Mouse (Mus musculus) neural tube, embryonic 14.5 days (tissue): ENCODE data around the gene Spen. TPM values are rescaled to one million over a fixed set of nuclear protein-coding genes. Genes with fewer than 3 reads are reported as not detected.

Experiments
- ATAC-seq: fragments of 200-750 bp; cut with Nextera tagmentation; 2 replicates; pipeline ENCODE4 v1.8.0; 2017; ENCODE audit warnings: low read depth, mild to moderate bottlenecking, moderate TSS enrichment, moderate library complexity
- H3K27ac ChIP-seq: fragments of 300-500 bp; sonication (generic); 2 replicates; pipeline ENCODE4 v1.5.1; 2014; ENCODE audit warnings: low read depth, mild to moderate bottlenecking, control low read depth, low read length, moderate library complexity, mixed read lengths
- H3K27me3 ChIP-seq: fragments of 300-500 bp; sonication (generic); 2 replicates; pipeline ENCODE4 v1.6.1; 2014; ENCODE audit warnings: low read length; ENCODE audit not compliant: control insufficient read depth, insufficient read depth
- H3K36me3 ChIP-seq: fragments of 300-500 bp; sonication (generic); 2 replicates; pipeline ENCODE4 v1.6.1; 2014; ENCODE audit warnings: low read length, mixed read lengths; ENCODE audit not compliant: control insufficient read depth, insufficient read depth
- H3K4me1 ChIP-seq: fragments of 300-500 bp; sonication (generic); 2 replicates; pipeline ENCODE4 v1.6.1; 2014; ENCODE audit warnings: low read length; ENCODE audit not compliant: control insufficient read depth, insufficient read depth
- H3K4me2 ChIP-seq: fragments of 300-500 bp; sonication (generic); 2 replicates; pipeline ENCODE4 v1.6.1; 2014; ENCODE audit warnings: mild to moderate bottlenecking, low read depth, low read length, control low read depth
- H3K4me3 ChIP-seq: fragments of 300-500 bp; sonication (generic); 2 replicates; pipeline ENCODE4 v1.5.1; 2014; ENCODE audit warnings: low read depth, low read length, control low read depth, mixed read lengths
- H3K9ac ChIP-seq: fragments of 300-500 bp; sonication (generic); replicated peaks from 2 replicates; pipeline ENCODE4 v1.6.1; 2014; ENCODE audit warnings: low read depth, mild to moderate bottlenecking, control low read depth, low read length, mixed read lengths
- H3K9me3 ChIP-seq: fragments of 300-500 bp; sonication (generic); 2 replicates; pipeline ENCODE4 v1.6.1; 2016; ENCODE audit warnings: low read length; ENCODE audit not compliant: control insufficient read depth
- WGBS: fragments of 180-500 bp; shearing (Covaris S2); extraction: QIAGEN DNeasy Blood & Tissue Kit; methylation state at CpG from one replicate; pipeline ENCODE4 v1.1.7; 2014; 5-methylcytosine and 5-hydroxymethylcytosine counted together
- polyA plus RNA-seq: library from polyadenylated mRNA; unstranded; fragments of >200 nt; fragmentation: Nextera tagmentation; extraction: Ambion mirVana; gene quantifications from 2 replicates; pipeline ENCODE4 v1.2.1, GENCODE M21; 2014

Gene Spen
- polyA plus RNA-seq, 1 experiment from 2014 or later = 23.9 TPM

DNA sequence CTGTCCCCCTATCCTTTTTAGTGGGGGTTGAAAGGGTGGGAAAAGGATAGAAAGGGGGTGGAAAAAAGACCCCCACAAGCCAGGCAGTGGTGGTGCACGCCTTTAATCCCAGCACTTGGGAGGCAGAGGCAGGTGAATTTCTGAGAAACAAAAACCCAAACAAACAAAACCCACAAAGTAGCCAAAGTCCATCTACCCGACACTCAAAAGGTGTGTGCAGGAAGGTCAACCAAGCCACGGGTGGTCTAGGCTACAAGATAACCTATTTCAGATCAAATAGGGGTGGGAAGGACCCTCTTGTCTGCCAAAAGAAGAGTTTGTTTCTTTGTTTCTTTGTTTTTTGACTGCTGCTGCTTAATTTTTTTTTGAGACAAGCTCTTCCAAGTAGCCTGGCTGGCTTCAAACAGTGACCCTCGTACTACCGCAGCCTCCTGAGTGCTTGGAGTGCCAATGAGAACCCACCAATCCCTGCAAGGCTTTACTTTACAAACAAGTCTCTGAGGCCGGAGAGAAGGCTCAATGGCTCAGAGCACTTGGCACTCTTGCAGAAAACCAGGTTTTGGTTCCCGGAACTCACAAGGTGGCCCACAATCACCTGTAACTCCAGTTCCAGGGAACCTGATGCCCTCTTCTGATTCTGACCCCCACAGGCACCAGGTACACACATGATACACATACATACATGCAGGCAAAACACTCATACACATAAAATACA lies 11.3 kb downstream of the Spen start:
- WGBS = 91% methylated on average over 7 of the region's 7 CpGs
- no peak overlapping the region for H3K4me3 ChIP-seq
- H3K4me1 ChIP-seq = 0 out of 2 replicates have a peak, but pooled peaks cover 5% of the 10 kb centered on the region
- H3K4me2 ChIP-seq = no peak overlapping the region
- H3K27ac ChIP-seq = no peak overlapping the region
- H3K9me3 ChIP-seq = no peaks in the 10 kb centered on the region
- no peak overlapping the region for H3K9ac ChIP-seq
- no peak for ATAC-seq
- peaks cover 1% of the 10 kb centered on the region for H3K36me3 ChIP-seq
- H3K27me3 ChIP-seq = no peaks in the 10 kb centered on the region

DNA sequence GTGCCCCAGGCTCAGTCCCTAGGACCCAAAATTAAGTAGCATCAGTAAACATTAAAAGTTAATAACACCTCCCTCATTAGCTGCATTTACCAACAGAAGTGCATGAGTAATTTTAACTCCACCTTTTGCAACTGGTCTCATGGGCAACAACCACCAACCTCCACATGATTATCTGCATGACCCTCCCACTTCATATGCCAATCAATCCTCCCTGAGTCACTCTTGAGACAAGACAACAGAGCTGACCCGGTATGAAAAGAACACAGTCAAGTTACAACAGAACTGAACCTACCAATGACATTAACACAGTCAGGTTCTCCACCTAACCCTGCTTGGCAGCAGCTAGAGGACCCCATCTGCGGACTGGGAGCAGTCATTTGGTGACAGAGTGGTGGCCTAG lies 12.5 kb downstream of the Spen start:
- H3K9ac ChIP-seq = no peak overlapping the region
- H3K4me1 ChIP-seq = no peaks in the 10 kb centered on the region
- H3K4me3 ChIP-seq = no peak overlapping the region
- H3K36me3 ChIP-seq = peaks cover 13% of the 10 kb centered on the region
- ATAC-seq = no peak
- no peak overlapping the region for H3K27ac ChIP-seq
- H3K27me3 ChIP-seq = no peaks in the 10 kb centered on the region
- H3K9me3 ChIP-seq = no peaks in the 10 kb centered on the region
- no peak overlapping the region for H3K4me2 ChIP-seq
- WGBS = 61% methylated on average over 2 of the region's 2 CpGs

DNA sequence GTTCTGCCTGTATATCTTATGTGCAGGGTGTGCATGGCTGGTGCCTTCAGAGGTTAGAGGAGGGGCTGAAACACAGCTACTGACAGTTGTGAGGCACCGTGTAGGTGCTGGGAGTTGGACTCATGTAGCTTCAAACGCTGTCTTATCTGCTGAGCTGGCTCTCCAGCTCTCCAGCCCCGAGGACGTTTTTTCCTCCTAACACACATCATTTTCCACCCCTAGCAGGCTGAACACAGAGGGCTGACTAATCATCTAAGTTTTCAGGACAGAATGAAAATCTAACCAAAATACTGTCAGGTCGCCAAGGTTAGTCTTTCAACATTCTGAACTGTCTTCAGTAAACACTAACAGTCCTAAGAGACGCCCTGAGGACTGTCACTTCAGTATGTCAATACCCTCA lies 13.7 kb downstream of the Spen start:
- WGBS = 76% methylated on average over 6 of the region's 6 CpGs
- no peaks in the 10 kb centered on the region for H3K4me1 ChIP-seq

DNA sequence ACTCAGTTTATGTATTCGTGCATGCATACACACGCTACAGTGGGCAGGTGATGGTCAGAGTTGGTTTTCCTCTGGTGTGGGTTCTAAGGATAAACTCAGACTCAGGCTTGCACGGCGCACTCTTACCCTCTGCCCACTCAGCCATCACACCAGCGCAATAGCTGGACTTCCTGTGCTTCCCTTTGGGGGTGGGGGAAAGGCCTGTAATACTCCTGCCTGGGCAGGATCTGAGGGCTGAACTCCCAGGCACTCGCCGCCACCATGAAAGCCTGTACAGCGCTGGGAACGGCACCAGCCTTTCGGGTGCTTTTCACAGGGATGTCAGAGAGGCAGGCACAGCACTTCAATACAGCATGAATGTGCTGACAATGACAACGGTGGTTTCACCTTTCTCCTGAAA lies 15.3 kb downstream of the Spen start:
- Histone ChIP-seq H3K27me3 (no peaks in the 10 kb centered on the region), H3K4me2 (no peak overlapping the region), H3K9ac (no peak overlapping the region), H3K9me3 (no peaks in the 10 kb centered on the region), H3K36me3 (peaks cover 25% of the 10 kb centered on the region), H3K4me1 (no peaks in the 10 kb centered on the region), H3K4me3 (no peak overlapping the region), H3K27ac (no peak overlapping the region)
- 84% methylated on average over 11 of the region's 11 CpGs for WGBS
- no peak for ATAC-seq

More for the DNA sequence above, 13.7 kb downstream of the Spen start:
- peaks cover 19% of the 10 kb centered on the region for H3K36me3 ChIP-seq
- no peak overlapping the region for H3K27ac ChIP-seq
- no peak overlapping the region for H3K4me3 ChIP-seq
- no peaks in the 10 kb centered on the region for H3K27me3 ChIP-seq
- no peak for ATAC-seq
- no peak overlapping the region for H3K4me2 ChIP-seq
- H3K9ac ChIP-seq = no peak overlapping the region
- no peaks in the 10 kb centered on the region for H3K9me3 ChIP-seq

DNA sequence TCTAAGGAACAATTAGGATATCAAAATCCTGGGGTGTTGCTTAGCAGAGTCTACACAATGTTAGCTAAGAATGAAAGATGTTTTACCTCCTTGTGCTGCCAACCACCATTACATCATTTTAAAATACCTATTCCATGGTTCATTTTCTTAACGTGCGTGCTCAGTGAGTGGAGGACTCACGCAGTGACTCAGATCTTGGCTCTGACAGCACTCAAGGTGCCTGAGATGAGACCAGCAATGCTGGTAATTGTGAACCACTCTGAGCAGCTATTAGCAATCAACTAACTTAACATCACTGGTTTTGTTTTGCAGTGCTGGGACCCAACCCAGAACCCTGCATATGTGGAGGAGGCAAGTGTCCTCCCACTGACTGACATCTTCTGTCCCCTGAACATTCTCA lies 20.0 kb downstream of the Spen start:
- Histone ChIP-seq H3K27ac (no peak overlapping the region), H3K4me1 (no peaks in the 10 kb centered on the region), H3K9ac (no peak overlapping the region), H3K36me3 (peaks cover 41% of the 10 kb centered on the region), H3K9me3 (no peaks in the 10 kb centered on the region), H3K4me3 (no peak overlapping the region), H3K27me3 (no peaks in the 10 kb centered on the region), H3K4me2 (no peak overlapping the region)
- WGBS = 89% methylated on average over 3 of the region's 3 CpGs
- no peak for ATAC-seq

DNA sequence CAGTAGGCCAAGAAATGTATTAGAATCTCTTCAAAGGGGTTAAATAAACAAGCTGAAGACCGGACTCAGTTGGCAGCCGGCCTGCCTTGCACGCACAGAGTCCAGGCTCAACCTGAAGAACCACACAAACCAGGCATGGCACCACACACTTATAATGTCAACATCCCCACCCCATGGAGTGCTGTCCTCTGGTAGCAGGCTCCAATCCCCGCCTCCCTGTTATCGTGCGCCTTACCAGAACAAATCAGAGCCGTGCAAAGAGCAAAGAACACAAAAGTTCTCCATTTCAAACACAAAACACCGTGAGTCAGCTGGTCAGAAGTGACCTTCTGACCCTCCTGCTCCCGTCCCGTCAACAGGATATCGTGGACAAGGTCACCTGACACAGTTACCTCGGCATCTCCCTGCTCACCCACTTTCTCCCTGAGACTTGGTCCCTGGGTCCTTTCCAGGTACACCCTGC lies 24.2 kb downstream of the Spen start:
- no peak overlapping the region for H3K9ac ChIP-seq
- H3K27ac ChIP-seq = no peak overlapping the region
- H3K9me3 ChIP-seq = no peaks in the 10 kb centered on the region
- H3K36me3 ChIP-seq = peaks cover 22% of the 10 kb centered on the region; the same call in 1 of the 2 replicates
- H3K4me1 ChIP-seq = no peaks in the 10 kb centered on the region
- ATAC-seq = no peak
- no peak overlapping the region for H3K4me2 ChIP-seq
- H3K27me3 ChIP-seq = no peaks in the 10 kb centered on the region
- WGBS = 49% methylated on average over 12 of the region's 12 CpGs
- H3K4me3 ChIP-seq = no peak overlapping the region

DNA sequence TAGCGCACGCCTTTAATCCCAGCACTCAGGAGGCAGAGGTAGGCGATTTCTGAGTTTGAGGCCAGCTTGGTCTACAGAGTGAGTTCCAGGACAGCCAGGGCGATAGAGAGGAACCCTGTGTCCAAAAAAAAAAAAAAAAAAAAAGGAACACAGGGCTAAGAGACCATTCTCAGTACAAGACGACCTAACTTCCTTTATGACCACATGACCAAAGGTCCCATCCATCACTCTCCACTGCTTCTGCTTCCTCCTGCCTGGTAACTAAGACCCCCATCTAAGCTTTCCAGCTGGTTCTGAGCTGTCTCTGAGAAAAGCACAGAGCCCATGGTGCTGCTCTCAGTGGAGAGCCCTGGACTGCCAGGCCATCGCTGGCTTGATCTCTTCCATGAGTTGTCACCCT lies 26.3 kb downstream of the Spen start:
- Histone ChIP-seq H3K4me1 (no peaks in the 10 kb centered on the region), H3K27ac (no peak overlapping the region), H3K4me3 (no peak overlapping the region), H3K36me3 (peaks cover 14% of the 10 kb centered on the region; the same call in 1 of the 2 replicates), H3K9ac (no peak overlapping the region), H3K27me3 (no peaks in the 10 kb centered on the region), H3K9me3 (no peaks in the 10 kb centered on the region), H3K4me2 (no peak overlapping the region)
- no peak for ATAC-seq
- WGBS = 74% methylated on average over 6 of the region's 6 CpGs

DNA sequence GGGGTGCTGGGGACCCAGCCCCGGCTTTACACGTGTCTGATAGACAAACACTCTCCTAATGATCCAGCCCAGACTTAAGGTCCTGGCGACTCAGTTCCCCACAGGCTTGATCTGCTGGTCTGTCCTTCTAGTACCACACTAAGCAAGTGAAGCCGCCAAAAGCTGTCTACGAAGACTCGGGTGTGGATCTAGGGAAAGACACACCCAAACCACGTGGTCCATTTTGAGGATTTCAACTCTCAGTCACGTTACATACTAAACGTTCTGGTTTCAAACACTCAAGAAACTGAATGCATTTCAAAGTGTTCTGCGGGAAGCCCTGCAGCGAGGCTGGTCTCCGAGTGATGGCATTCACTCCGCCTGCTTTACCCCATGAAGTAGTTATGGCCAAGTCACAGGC lies 27.9 kb downstream of the Spen start:
- peaks cover 6% of the 10 kb centered on the region; the same call in 1 of the 2 replicates for H3K4me1 ChIP-seq
- no peaks in the 10 kb centered on the region for H3K9me3 ChIP-seq
- H3K27ac ChIP-seq = no peak overlapping the region
- peaks cover 5% of the 10 kb centered on the region; the same call in 1 of the 2 replicates for H3K36me3 ChIP-seq
- no peak overlapping the region for H3K4me3 ChIP-seq
- ATAC-seq = no peak
- H3K9ac ChIP-seq = no peak overlapping the region
- H3K27me3 ChIP-seq = no peaks in the 10 kb centered on the region
- H3K4me2 ChIP-seq = no peak overlapping the region
- 86% methylated on average over 13 of the region's 13 CpGs for whole genome bisulfite sequencing

DNA sequence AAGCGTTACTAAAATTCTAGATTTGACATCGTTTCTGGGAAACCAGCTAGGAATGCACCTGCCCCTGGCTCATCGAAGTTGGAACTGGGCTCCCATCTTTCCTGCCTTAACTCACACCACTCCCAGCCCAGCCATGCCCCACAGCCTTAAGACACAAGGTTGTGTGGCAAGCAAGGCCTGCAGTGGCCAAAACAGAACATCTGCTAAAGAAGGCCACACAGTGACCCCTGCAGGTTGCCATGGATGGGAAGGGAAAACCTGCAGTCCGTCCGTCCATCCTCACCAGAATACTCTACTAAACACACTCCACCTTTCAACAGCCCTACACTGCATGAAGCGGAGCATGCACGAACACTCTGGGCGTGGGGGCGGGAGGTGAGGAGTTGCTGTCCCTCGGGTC lies 31.5 kb downstream of the Spen start:
- Histone ChIP-seq H3K9me3 (no peaks in the 10 kb centered on the region), H3K4me1 (peaks cover 9% of the 10 kb centered on the region; the same call in 1 of the 2 replicates), H3K4me3 (no peak overlapping the region), H3K27ac (peak overlapping the region; percentile 78), H3K27me3 (no peaks in the 10 kb centered on the region), H3K4me2 (peak overlapping the region; percentile 18; the same call in 1 of the 2 replicates), H3K9ac (no peak overlapping the region), H3K36me3 (no peaks in the 10 kb centered on the region)
- WGBS = 73% methylated on average over 10 of the region's 10 CpGs
- peak; percentile 35; the same call in 1 of the 2 replicates for ATAC-seq
